Mouse (Mus musculus): ENCODE results near the gene Zfand5. TPM values are rescaled to one million over a fixed set of nuclear protein-coding genes. Genes with fewer than 3 reads are reported as not detected.

Gene Zfand5
- total and polyA plus RNA-seq, 3 experiments = 61.3 to 173 (median 171) TPM

DNA sequence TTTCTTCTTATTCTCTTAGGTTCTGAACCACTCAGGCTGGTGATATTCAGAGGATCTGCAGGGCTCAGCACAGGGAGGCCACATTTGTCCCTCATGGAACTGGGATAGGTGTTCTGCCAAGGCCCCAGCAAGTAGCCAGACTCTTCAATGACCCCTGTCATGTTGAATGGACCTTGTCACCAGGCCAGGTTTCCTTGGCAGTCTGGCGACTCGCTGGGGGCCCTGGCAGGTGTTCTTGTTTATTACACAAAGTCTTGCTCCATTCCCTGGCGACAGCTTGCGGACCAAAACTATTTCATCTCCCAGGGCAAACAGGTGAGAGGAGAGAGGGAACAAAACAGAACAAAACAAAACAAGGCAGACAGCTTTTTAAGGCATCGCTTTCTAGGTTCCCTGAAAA, 57.7 kb downstream of the Zfand5 start:
- DNase-seq = peak; percentile 52

- no peak for DNase-seq
Measured at GRCm38 (mm10) chr19:21330305-21331115, 58.4 kb downstream of the Zfand5 start.

DNA sequence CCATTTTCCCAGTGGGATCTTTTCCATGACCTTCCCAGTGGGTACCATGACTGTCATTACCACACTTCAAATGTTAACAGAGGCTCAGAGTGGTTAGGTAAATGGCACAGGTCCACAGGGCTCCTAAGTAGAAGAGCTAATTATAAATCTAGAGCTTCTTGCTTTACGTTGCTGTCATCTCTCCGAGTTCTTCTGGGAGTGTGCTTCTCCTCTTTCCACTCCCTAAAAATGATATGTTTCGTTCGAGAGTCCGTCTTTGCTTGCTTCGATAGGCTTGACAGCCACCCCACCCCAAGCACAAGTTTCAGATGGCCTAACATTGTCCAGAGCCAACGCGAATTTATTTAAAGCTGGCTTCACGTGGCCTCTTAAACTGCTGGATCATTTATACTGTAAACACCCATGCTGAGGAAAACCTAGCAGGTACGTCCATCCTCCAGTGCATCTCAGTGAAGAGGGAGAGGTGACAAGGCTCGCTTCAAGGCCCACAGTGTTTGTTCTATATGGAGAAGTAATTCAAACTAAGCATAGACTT, 59.6 kb downstream of the Zfand5 start:
- DNase-seq = no peak

Other genes starting within 250 kb of the Zfand5 start
- gene Gda, start 201.2 kb downstream of the Zfand5 start, total RNA-seq (2021) = 10 to 100 TPM in 1 of 2 experiments, 1 to 10 TPM in 1; 10.0 to 13.3 TPM
- 9.6 and 11.6 TPM in 2 replicates for gene Gda, start 201.2 kb downstream of the Zfand5 start, polyA plus RNA-seq (2012; rRNA removed)

Data from adrenal gland, adult 2 months (tissue).